Mouse (Mus musculus) right cerebral cortex, adult 2 months (tissue): ENCODE results near the gene Tyms.
"Not testable (repeated sequence)": the region's sequence is repeated elsewhere in the genome, so short reads cannot be mapped to it uniquely, and the experiment has no call there.

Experiments used
- DNase-seq, 2 experiments: peaks; one replicate each; pipeline ENCODE4 v3.0.0; 2021 to 2022; ENCODE audit warnings: low spot score in 2 of 2

The Tyms gene

GRCm38 (mm10) chr5:30103340-30103739 is 29.9 kb upstream of the Tyms start:
- no peak for DNase-seq

- DNase-seq: no peak
Measured at GRCm38 (mm10) chr5:30098260-30098659, 24.8 kb upstream of the Tyms start.

GRCm38 (mm10) chr5:30095731-30096130 is 22.3 kb upstream of the Tyms start:
- DNase-seq: no peak

GRCm38 (mm10) chr5:30094399-30094798 is 21.0 kb upstream of the Tyms start:
- no peak for DNase-seq

GRCm38 (mm10) chr5:30092701-30093100 is 19.3 kb upstream of the Tyms start:
- DNase-seq: no peak

GRCm38 (mm10) chr5:30072377-30072776 is 1.0 kb downstream of the Tyms start:
- DNase-seq: no peak

- no peak for DNase-seq
Measured at GRCm38 (mm10) chr5:30071677-30072076, 1.7 kb downstream of the Tyms start.

GRCm38 (mm10) chr5:30067726-30068125 is 5.7 kb downstream of the Tyms start:
- no peak for DNase-seq

- not testable (repeated sequence) for DNase-seq
Measured at GRCm38 (mm10) chr5:30059607-30060006, 13.8 kb downstream of the Tyms start.

- no peak for DNase-seq
Measured at GRCm38 (mm10) chr5:30058216-30058731, 15.1 kb downstream of the Tyms start.

GRCm38 (mm10) chr5:30039841-30040240 is 33.6 kb downstream of the Tyms start:
- DNase-seq: not testable (repeated sequence)

GRCm38 (mm10) chr5:30039324-30039723 is 34.1 kb downstream of the Tyms start:
- not testable (repeated sequence) for DNase-seq

GRCm38 (mm10) chr5:30037111-30037510 is 36.3 kb downstream of the Tyms start:
- DNase-seq: not testable (repeated sequence)

GRCm38 (mm10) chr5:30035862-30036261 is 37.6 kb downstream of the Tyms start:
- not testable (repeated sequence) for DNase-seq

GRCm38 (mm10) chr5:30014580-30014979 is 58.8 kb downstream of the Tyms start:
- peak; percentile 5 to 6 for DNase-seq

GRCm38 (mm10) chr5:30012726-30013503 is 60.5 kb downstream of the Tyms start, which contains the start of gene Il6:
Il6 (plus strand) TSS chr5:30013114.
- peak; percentile 88 to 91 for DNase-seq
